Mouse (Mus musculus): ENCODE measurements at regions not wholly inside any gene's neighbourhood (a gene's known extent, or its start where the extent isn't known, plus 50 kb on each side); places are given as distances from the start of the nearest gene placed in this dataset.
"Not testable (repeated sequence)": the region's sequence is repeated elsewhere in the genome, so short reads cannot be mapped to it uniquely, and the experiment has no call there.

DNA sequence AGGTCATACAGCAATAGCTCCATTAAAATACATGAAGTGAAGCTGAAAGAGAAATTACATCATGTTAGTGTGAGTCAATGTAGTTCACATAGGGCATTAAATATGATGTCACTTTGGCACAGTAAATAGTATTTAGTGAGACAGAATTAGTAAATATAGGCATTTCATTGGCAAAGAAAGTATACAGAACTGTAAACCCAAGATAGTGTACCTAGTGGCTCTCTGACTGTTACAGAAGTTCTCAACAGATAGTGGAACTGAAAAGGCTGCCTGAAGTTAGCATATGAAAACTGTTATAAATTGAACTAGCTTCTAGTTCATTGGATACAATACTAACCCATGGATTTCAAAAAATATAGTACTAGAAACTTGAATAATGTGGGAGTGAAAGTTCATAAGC is 1642.1 kb upstream of the Cdh6 start:
- DNase-seq (ENCODE audit: low spot score in 2 of 2), result no peak
- intact Hi-C loops (cut with DNase I), result no loop called here

DNA sequence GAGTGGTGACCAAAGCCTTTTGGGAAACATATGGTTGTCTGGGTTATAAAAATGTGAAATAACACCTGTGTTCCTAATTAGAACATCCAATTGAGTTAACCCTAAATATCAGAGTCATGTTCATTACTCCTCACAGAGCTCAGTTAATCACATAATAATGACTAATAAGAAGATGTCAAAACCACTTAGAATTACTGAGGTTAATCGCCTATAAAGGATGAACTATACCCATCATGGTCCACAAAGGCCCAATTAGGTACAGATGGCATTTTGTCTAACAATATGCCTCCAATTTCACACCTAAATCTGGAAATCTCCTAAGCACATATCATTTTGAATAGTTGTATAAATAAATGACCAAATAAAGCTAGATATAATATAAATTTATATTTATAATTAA is 1633.4 kb upstream of the Cdh6 start:
- DNase-seq (ENCODE audit: low spot score in 2 of 2), result no peak
- intact Hi-C loops (cut with DNase I), result no loop called here

DNA sequence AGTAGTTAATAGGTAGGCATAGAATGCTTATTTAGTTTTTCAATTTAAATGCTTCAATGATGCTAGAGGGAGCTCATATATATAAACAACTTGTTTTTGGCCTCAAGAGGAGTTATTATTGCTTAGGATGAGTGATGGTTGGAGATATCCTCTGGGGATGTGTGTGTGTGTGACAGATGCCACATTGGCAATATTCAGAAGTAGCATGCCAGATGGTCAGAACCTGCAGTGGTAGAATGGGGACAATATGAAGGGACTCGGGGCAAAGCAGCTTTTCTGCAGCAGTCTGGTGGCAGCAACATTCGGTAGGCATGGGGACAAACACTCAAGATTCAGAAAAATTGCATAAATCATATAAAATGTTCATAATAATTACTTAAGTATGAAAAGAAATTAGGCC is 1621.7 kb upstream of the Cdh6 start:
- DNase-seq (ENCODE audit: low spot score in 2 of 2), result no peak
- intact Hi-C loops (cut with DNase I), result no loop called here

DNA sequence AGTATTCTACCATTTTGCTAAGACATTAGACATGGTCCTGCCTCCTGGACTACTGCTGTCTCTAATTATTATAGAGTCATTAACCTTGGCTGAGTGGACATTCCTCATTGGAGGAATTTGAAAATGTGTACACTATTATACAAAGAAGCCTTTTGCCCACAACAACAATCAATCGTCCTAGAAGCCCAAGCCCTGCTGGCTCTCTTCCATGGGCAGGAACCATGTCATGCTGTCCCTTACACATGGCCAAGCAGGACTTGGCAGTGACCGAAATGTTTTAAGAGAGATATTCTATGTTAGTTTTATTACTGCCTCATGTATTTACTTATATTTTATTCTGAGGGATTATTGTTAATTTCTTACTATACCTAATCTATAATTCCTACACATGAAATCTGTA is 1607.3 kb upstream of the Cdh6 start:
- intact Hi-C loops (cut with DNase I), result no loop called here
- DNase-seq (ENCODE audit: low spot score in 2 of 2), result no peak

DNA sequence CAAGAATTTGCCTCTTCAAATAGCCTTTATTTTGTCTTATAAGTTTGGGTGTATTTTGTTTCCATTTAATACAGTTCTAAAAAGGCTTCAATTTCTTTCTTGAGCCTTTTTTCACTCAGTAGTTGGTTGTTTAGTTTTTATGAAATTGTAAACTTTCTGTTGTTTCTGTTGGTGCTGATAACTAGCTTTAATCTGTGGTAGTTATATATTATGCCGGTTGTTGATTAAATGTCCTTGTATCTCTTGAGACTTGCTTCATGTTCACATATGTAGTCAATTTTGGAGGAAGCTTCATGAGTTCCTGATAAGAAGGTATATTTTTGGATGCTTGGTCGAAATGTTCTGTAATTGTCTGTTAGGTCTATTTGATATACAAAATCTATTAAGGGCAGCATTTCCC is 1568.3 kb upstream of the Cdh6 start:
- no peak for DNase-seq (ENCODE audit: low spot score in 2 of 2)
- intact Hi-C loops (cut with DNase I), result no loop called here

DNA sequence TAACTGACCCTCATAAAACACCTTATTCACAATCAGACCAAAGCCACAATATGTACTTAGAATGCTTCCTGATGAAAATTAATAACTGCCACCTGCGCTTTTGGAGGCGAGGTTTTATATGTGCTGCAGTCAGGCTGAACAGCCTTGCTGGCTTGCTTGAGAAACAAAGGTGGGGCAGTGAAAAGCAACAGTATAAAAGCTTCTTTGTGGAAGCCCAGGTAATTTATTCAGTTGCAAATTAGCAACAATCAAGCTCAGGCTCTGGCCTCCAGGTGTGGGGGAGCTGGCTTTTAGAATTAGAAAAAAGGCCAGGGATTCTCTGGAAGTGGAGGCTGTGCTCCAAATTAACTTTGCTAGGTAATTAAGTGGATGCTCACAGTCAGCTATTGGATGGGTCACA is 1524.5 kb upstream of the Cdh6 start:
- intact Hi-C loops (cut with DNase I); DNase-seq (ENCODE audit: low spot score in 2 of 2): not testable (repeated sequence)

DNA sequence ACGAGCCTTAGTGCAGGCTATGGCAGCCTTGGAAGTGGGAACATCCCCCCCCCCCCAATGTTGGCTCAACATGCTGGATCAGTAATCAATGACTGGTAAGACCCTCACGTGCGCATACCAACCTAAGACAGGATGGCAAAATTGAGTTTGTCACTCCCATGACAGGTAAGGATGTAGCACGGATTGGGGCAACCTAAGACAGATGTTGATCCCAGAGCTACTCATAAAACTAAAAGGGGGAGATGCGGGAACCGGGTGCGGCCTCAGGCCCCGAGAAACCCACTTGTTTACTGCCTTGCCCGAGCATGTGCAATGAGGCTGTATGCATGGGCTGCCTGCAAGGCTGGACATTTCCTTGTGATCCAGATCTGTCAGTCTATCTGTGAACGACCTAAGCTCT is 1523.0 kb upstream of the Cdh6 start:
- intact Hi-C loops (cut with DNase I), result no loop called here
- DNase-seq (ENCODE audit: low spot score in 2 of 2), result no peak

DNA sequence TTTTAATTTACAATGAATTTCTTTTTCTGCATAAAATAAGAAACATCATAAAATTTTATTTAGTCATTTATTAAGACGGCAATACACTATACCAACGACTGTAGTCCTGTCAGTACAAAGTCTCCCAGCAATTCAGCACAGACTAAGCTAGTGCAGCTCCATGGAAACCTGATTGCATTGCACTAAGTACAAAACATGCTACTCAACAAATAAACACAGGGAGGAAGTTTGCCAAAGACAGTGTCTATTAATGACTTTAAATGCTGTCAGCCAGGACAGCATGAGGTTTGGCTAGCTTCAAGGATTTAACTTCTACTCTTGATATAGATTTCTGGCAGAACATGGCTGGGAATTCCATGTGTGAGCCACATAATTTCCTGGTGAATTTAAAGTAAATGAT is 1515.7 kb upstream of the Cdh6 start:
- intact Hi-C loops (cut with DNase I), result no loop called here
- no peak for DNase-seq (ENCODE audit: low spot score in 2 of 2)

DNA sequence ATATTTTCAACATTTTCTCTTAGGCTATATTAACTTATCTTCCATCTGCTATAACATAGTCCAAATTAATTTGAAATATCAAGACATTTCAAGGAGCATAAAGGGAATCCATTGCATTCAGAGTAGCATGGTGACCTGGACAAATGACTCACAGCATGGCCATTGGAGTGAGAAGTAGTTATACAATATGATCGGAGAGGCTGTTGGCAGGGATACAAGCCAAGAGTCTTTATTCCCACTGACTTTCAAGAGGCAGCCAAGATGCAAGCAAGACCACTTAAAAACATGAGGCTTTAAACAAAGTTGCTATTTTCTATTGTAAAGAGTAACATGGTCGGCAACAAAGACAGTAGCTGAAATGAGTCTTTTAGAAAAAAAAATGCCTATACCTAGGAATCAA is 1468.8 kb upstream of the Cdh6 start:
- DNase-seq (ENCODE audit: low spot score in 2 of 2), result no peak
- intact Hi-C loops (cut with DNase I), result no loop called here

DNA sequence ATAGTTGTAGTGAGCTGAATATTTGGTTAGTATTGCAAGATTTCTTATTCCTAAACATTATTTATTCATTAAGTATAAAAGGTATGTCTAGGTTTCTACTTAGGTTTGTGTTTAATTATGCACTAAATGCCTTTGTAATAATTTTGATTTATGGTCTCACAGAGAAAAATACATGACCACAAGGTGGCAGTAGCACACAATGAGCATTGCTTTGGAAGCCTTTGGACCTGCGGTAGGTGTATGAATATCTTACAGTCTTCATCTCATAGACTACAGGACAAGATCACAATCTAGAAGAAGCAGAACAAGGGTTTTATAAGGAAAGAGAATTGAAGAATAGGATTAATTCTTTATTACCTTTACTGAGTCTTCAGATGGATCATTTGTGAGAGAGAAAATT is 1455.0 kb upstream of the Cdh6 start:
- intact Hi-C loops (cut with DNase I), result loop anchor here (5.0 kb wide), 2 partner anchors 464 to 594 kb away; no protein-coding TSS in a partner anchor
- DNase-seq (ENCODE audit: low spot score in 2 of 2), result peak; percentile 43 to 68

DNA sequence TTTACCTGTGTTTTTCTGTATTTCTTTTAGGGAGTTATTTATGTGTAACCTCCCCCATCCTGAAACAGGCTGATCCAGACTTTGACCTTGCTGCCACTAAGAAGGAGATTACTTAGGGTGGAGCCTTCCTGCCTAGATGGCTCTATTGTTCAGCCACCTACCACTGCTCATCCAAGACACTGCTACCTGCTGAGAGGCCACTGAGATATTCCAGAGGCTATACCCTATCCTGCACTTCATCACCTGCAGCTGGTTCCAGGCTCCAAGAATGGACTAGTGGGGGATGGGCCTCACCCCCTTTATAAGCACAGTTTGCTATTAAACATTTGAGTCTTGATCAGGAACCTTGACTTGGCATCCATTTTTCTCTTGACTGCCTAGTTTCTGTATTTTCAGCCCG is 1433.2 kb upstream of the Cdh6 start:
- intact Hi-C loops (cut with DNase I), result no loop called here
- no peak for DNase-seq (ENCODE audit: low spot score in 2 of 2)

Small RNA genes in the stretch of these regions (microRNA-seq; reads per million reads assigned to microRNA genes)
- gene Gm24080, result 0 reads per million in 2 experiments
